Mouse (Mus musculus) megakaryocyte-erythroid progenitor cell, adult 5-6 weeks (primary cell): ENCODE results near the gene Dhcr7. TPM values are rescaled to one million over a fixed set of nuclear protein-coding genes. Genes with fewer than 3 reads are reported as not detected.

Source experiments
- ATAC-seq: replicated peaks from 2 replicates; pipeline ENCODE4 v1.8.0; 2016; ENCODE audit warnings: mild to moderate bottlenecking, inconsistent platforms; ENCODE audit not compliant: severe bottlenecking, poor library complexity, low FRiP score, low TSS enrichment
- total RNA-seq, 2 experiments: library from RNA; stranded (forward) in 1 of 2; stranded (reverse) in 1 of 2; fragments of 200-1000, 215-1000 nt in 1 of 2; fragments of >200 nt in 1 of 2; fragmentation: Nextera tagmentation in 1 of 2; gene quantifications; 2 replicates each; pipeline ENCODE4 v1.2.3; 2014 to 2017

The Dhcr7 gene
- total RNA-seq (2014; fragmentation: Nextera tagmentation) (26.0 and 42.8 TPM in 2 replicates), total RNA-seq (2017) (6.2 and 9.4 TPM in 2 replicates)

GRCm38 (mm10) chr7:143822375-143823265 is at the start of gene Dhcr7, which contains the start of gene Nadsyn1:
Gene Dhcr7 (plus strand): TSS chr7:143823145.
Gene Nadsyn1 (minus strand): TSS chr7:143822849.
- ATAC-seq = peak; percentile 99

- ATAC-seq = no peak
Observed at GRCm38 (mm10) chr7:143776137-143776536, 46.8 kb upstream of the Dhcr7 start.

GRCm38 (mm10) chr7:143777375-143777774 is 45.6 kb upstream of the Dhcr7 start:
- no peak for ATAC-seq

GRCm38 (mm10) chr7:143783378-143783995 is 39.5 kb upstream of the Dhcr7 start:
- peak; percentile 69 for ATAC-seq

- no peak for ATAC-seq
Observed at GRCm38 (mm10) chr7:143783996-143784829, 38.7 kb upstream of the Dhcr7 start, which contains the start of gene Mrgpre. Gene Mrgpre (minus strand): TSS chr7:143784500.

GRCm38 (mm10) chr7:143792336-143792985 is 30.5 kb upstream of the Dhcr7 start:
- no peak for ATAC-seq

GRCm38 (mm10) chr7:143793121-143793520 is 29.8 kb upstream of the Dhcr7 start:
- ATAC-seq = peak; percentile 88

GRCm38 (mm10) chr7:143798783-143799182 is 24.2 kb upstream of the Dhcr7 start:
- ATAC-seq = no peak

- no peak for ATAC-seq
Observed at GRCm38 (mm10) chr7:143800770-143801169, 22.2 kb upstream of the Dhcr7 start.

- ATAC-seq = no peak
Observed at GRCm38 (mm10) chr7:143801195-143802065, 21.5 kb upstream of the Dhcr7 start.

GRCm38 (mm10) chr7:143805199-143805624 is 17.7 kb upstream of the Dhcr7 start:
- ATAC-seq = no peak

- peak; percentile 74 for ATAC-seq
Observed at GRCm38 (mm10) chr7:143808909-143809308, 14.0 kb upstream of the Dhcr7 start.

GRCm38 (mm10) chr7:143819201-143819600 is 3.7 kb upstream of the Dhcr7 start:
- no peak for ATAC-seq

- ATAC-seq = no peak
Observed at GRCm38 (mm10) chr7:143821241-143821640, 1.7 kb upstream of the Dhcr7 start.

- no peak for ATAC-seq
Observed at GRCm38 (mm10) chr7:143823266-143823605, 291 bp downstream of the Dhcr7 start.

GRCm38 (mm10) chr7:143826985-143827384 is 4.0 kb downstream of the Dhcr7 start:
- no peak for ATAC-seq

GRCm38 (mm10) chr7:143829504-143830331 is 6.8 kb downstream of the Dhcr7 start:
- peak; percentile 98 for ATAC-seq
